11 mouse cellular contexts compared by ENCODE assay signal in the genomic region with DNA sequence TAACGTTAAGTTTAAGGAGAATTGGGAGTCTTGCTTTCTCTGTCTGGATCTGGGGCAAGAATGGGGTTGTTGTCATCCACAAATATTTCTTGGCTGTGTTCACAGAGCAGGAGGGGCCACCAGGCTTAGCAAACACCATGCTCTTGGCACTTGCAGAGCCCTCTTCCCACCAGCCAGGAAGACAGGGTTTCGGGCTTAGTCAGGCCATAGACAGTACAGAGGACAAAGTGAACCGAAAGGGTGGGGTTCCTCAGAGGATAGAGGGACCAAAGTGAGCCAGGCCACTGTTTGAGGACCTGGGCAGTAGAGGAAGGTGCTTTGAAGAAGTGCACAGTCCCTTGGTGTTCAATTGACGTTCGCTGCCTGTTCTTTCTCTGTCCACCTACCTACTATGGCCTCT. TPM values are rescaled to one million over a fixed set of nuclear protein-coding genes. Genes with fewer than 3 reads are reported as not detected.
A peak's percentile ranks its signal among the peaks of the same experiment; 100 is the strongest.
DNase-seq lines count a peak whose midpoint lies in the region; TF ChIP-seq lines count a peak whose summit lies in the region.
"Had no signal": no experiment of that assay in that cellular context is flagged by ENCODE, and none has a peak within 500 bp of the region (broad histone marks: within the 10 kb centered on the region; RNA-seq: fewer than 3 reads in every experiment).

No protein-coding gene starts in this region.

- H3K27me3 ChIP-seq in cerebellum, adult 2 months (ENCODE audit: control insufficient read depth, insufficient read depth, low read length), result no peaks in the 10 kb centered on the region

- peak; percentile 47 to 53 for DNase-seq in heart, adult 18-20 months
- DNase-seq in heart, adult 8-10 months (ENCODE audit: low spot score), result no peak
- peak; percentile 23 for DNase-seq in left cerebral cortex, postnatal 4 days
- DNase-seq in left cerebral cortex, postnatal 14 days (ENCODE audit: low spot score in 2 of 2), result no peak
- peak; percentile 64 to 80 for DNase-seq in cerebellum, adult 2 months
- DNase-seq in spleen, postnatal 36 days (ENCODE audit: low spot score in 2 of 2), result no peak
- DNase-seq: adrenal gland, adult 8-10 months; liver, embryonic 13.5 days had no signal

- peak overlapping the region; percentile 43 for H3K4me3 ChIP-seq in cerebellum, adult 2 months (replicated peaks; ENCODE audit: insufficient read depth, low read depth, low read length)
- H3K4me3 ChIP-seq in cortical plate, adult 2 months (ENCODE audit: insufficient read depth, low read length), result peak overlapping the region; percentile 97; the same call in 1 of the 2 replicates
- H3K4me3 ChIP-seq: forebrain, embryonic 13.5 days; heart, embryonic 13.5 days; liver, embryonic 13.5 days had no signal

- no peaks in the 10 kb centered on the region; the same call in 1 of the 2 replicates for H3K4me1 ChIP-seq in cerebellum, adult 2 months (ENCODE audit: control insufficient read depth, insufficient read depth, low read length)
- H3K4me1 ChIP-seq in cortical plate, adult 2 months (ENCODE audit: control insufficient read depth, insufficient read depth, low read length), result peaks cover 8% of the 10 kb centered on the region; the same call in 1 of the 2 replicates
- H3K4me1 ChIP-seq: liver, embryonic 13.5 days had no signal

- TF ChIP-seq POLR2A in cerebellum, adult 2 months (IDR thresholded peaks at IDR 0.05; ENCODE audit: borderline replicate concordance, insufficient read depth, low read length), result 0 out of 2 replicates have a peak, but pooled peaks have one; percentile 12
- no peak for TF ChIP-seq POLR2A in cortical plate, adult 2 months (IDR thresholded peaks at IDR 0.05; ENCODE audit: extremely low read depth, insufficient read depth, low read length)

- TF ChIP-seq CTCF in cerebellum, adult 2 months (IDR thresholded peaks at IDR 0.05; ENCODE audit: borderline replicate concordance, insufficient read depth, low read depth, low read length), result no peak
- no peak for TF ChIP-seq CTCF in cortical plate, adult 2 months (IDR thresholded peaks at IDR 0.05; ENCODE audit: extremely low read depth, insufficient read depth, low read length)

- peak overlapping the region; percentile 96 for H3K27ac ChIP-seq in cerebellum, adult 2 months (ENCODE audit: insufficient read depth, low read length)
- peak overlapping the region; percentile 71 for H3K27ac ChIP-seq in cortical plate, adult 2 months (ENCODE audit: insufficient read depth, low read length)
- H3K27ac ChIP-seq: forebrain, embryonic 13.5 days; liver, embryonic 13.5 days had no signal

- 22% methylated on average over 5 of the region's 5 CpGs for WGBS in cerebellum, adult 2 months

- intact Hi-C loops in left cerebral cortex, postnatal 4 days (cut with DNase I), result loop anchor here (10.0 kb wide), 1 partner anchor 104 kb away; no protein-coding TSS in a partner anchor
- intact Hi-C loops in left cerebral cortex, postnatal 14 days (cut with DNase I), result loop anchor here (5.0 kb wide), 1 partner anchor 81 kb away; no protein-coding TSS in a partner anchor

RNA-seq across cellular contexts. Expression of gene Iqsec2, which starts 4.6 kb away (rescaled TPM):
- total RNA-seq in heart, adult 18-20 months (2021), result 10 to 100 TPM; 63.0 to 85.4 TPM
- total RNA-seq in heart, adult 8-10 months (2022), result 10 to 100 TPM; 64.3 to 87.0 (median 82.0) TPM
- total RNA-seq in left cerebral cortex, postnatal 4 days (2021), result 10 to 100 TPM; 50.3 to 56.7 TPM
- total RNA-seq in left cerebral cortex, postnatal 14 days (2021), result 100 to 1,000 TPM; 147 to 149 TPM
- 79.8 and 84.7 TPM in 2 replicates for polyA plus RNA-seq in cerebellum, adult 2 months (2012; rRNA removed)
- polyA plus RNA-seq in cortical plate, adult 2 months (2012; rRNA removed), result 52.8 and 55.6 TPM in 2 replicates

Comparison
In these comparisons a context has a peak if more than half of its experiments do, and no peak if none do; other contexts are left out.
1. DNase-seq: peak in heart, adult 18-20 months (2 of 2), left cerebral cortex, postnatal 4 days (single experiment) and cerebellum, adult 2 months (2 of 2); none in heart, adult 8-10 months (single experiment), left cerebral cortex, postnatal 14 days (0 of 2) and spleen, postnatal 36 days (0 of 2).